Mouse (Mus musculus): ENCODE measurements around the gene Nrp1.

The Nrp1 gene

GRCm38 (mm10) chr8:128358406-128358755 lies at the start of gene Nrp1:
Gene Nrp1, plus strand, starts transcription at chr8:128358604.
- in situ Hi-C loops (cut with MboI; ENCODE audit: unreplicated experiment in 2 of 2), result loop anchor here in 1 of 2 experiments (25.0 kb wide), 1 partner anchor 1021 kb away; no protein-coding TSS in a partner anchor

GRCm38 (mm10) chr8:128320797-128321196 lies 37.6 kb upstream of the Nrp1 start:
- in situ Hi-C loops (cut with MboI; ENCODE audit: unreplicated experiment in 2 of 2), result no loop called here

- in situ Hi-C loops (cut with MboI; ENCODE audit: unreplicated experiment in 2 of 2), result no loop called here
Observed at GRCm38 (mm10) chr8:128327281-128327680, 31.1 kb upstream of the Nrp1 start.

GRCm38 (mm10) chr8:128327922-128328321 lies 30.5 kb upstream of the Nrp1 start:
- in situ Hi-C loops (cut with MboI; ENCODE audit: unreplicated experiment in 2 of 2), result no loop called here

- in situ Hi-C loops (cut with MboI; ENCODE audit: unreplicated experiment in 2 of 2), result no loop called here
Observed at GRCm38 (mm10) chr8:128329502-128329901, 28.9 kb upstream of the Nrp1 start.

GRCm38 (mm10) chr8:128335976-128336375 lies 22.4 kb upstream of the Nrp1 start:
- in situ Hi-C loops (cut with MboI; ENCODE audit: unreplicated experiment in 2 of 2), result no loop called here

- in situ Hi-C loops (cut with MboI; ENCODE audit: unreplicated experiment in 2 of 2), result no loop called here
Observed at GRCm38 (mm10) chr8:128338951-128339350, 19.5 kb upstream of the Nrp1 start.

- in situ Hi-C loops (cut with MboI; ENCODE audit: unreplicated experiment in 2 of 2), result no loop called here
Observed at GRCm38 (mm10) chr8:128339521-128339920, 18.9 kb upstream of the Nrp1 start.

GRCm38 (mm10) chr8:128350405-128350804 lies 8.0 kb upstream of the Nrp1 start:
- in situ Hi-C loops (cut with MboI; ENCODE audit: unreplicated experiment in 2 of 2), result loop anchor here in 1 of 2 experiments (25.0 kb wide), 1 partner anchor 1013 kb away; no protein-coding TSS in a partner anchor

GRCm38 (mm10) chr8:128351211-128351610 lies 7.2 kb upstream of the Nrp1 start:
- in situ Hi-C loops (cut with MboI; ENCODE audit: unreplicated experiment in 2 of 2), result loop anchor here in 1 of 2 experiments (25.0 kb wide), 1 partner anchor 1014 kb away; no protein-coding TSS in a partner anchor

- in situ Hi-C loops (cut with MboI; ENCODE audit: unreplicated experiment in 2 of 2), result loop anchor here in 1 of 2 experiments (25.0 kb wide), 1 partner anchor 1016 kb away; no protein-coding TSS in a partner anchor
Observed at GRCm38 (mm10) chr8:128352821-128353220, 5.6 kb upstream of the Nrp1 start.

- in situ Hi-C loops (cut with MboI; ENCODE audit: unreplicated experiment in 2 of 2), result loop anchor here in 1 of 2 experiments (25.0 kb wide), 1 partner anchor 1017 kb away; no protein-coding TSS in a partner anchor
Observed at GRCm38 (mm10) chr8:128353999-128354398, 4.4 kb upstream of the Nrp1 start.

GRCm38 (mm10) chr8:128355091-128355490 lies 3.3 kb upstream of the Nrp1 start:
- in situ Hi-C loops (cut with MboI; ENCODE audit: unreplicated experiment in 2 of 2), result loop anchor here in 1 of 2 experiments (25.0 kb wide), 1 partner anchor 1018 kb away; no protein-coding TSS in a partner anchor

- in situ Hi-C loops (cut with MboI; ENCODE audit: unreplicated experiment in 2 of 2), result loop anchor here in 1 of 2 experiments (25.0 kb wide), 1 partner anchor 1019 kb away; no protein-coding TSS in a partner anchor
Observed at GRCm38 (mm10) chr8:128356170-128356569, 2.2 kb upstream of the Nrp1 start.

GRCm38 (mm10) chr8:128356796-128357539 lies 1.4 kb upstream of the Nrp1 start:
- in situ Hi-C loops (cut with MboI; ENCODE audit: unreplicated experiment in 2 of 2), result loop anchor here in 1 of 2 experiments (25.0 kb wide), 1 partner anchor 1020 kb away; no protein-coding TSS in a partner anchor

GRCm38 (mm10) chr8:128357540-128358405 lies 631 bp upstream of the Nrp1 start:
- in situ Hi-C loops (cut with MboI; ENCODE audit: unreplicated experiment in 2 of 2), result loop anchor here in 1 of 2 experiments (25.0 kb wide), 1 partner anchor 1020 kb away; no protein-coding TSS in a partner anchor

- in situ Hi-C loops (cut with MboI; ENCODE audit: unreplicated experiment in 2 of 2), result loop anchor here in 1 of 2 experiments (25.0 kb wide), 1 partner anchor 1022 kb away; no protein-coding TSS in a partner anchor
Observed at GRCm38 (mm10) chr8:128358756-128359520, 534 bp downstream of the Nrp1 start.

- in situ Hi-C loops (cut with MboI; ENCODE audit: unreplicated experiment in 2 of 2), result loop anchor here (10.0 to 25.0 kb wide), 2 partner anchors 1022 to 1025 kb away; no protein-coding TSS in a partner anchor
Observed at GRCm38 (mm10) chr8:128359521-128360318, 1.3 kb downstream of the Nrp1 start.

GRCm38 (mm10) chr8:128361343-128361870 lies 3.0 kb downstream of the Nrp1 start:
- in situ Hi-C loops (cut with MboI; ENCODE audit: unreplicated experiment in 2 of 2), result loop anchor here (10.0 to 25.0 kb wide), 2 partner anchors 1024 to 1027 kb away; no protein-coding TSS in a partner anchor
